ENCODE assay signal across 8 mouse cellular contexts in the genomic region with DNA sequence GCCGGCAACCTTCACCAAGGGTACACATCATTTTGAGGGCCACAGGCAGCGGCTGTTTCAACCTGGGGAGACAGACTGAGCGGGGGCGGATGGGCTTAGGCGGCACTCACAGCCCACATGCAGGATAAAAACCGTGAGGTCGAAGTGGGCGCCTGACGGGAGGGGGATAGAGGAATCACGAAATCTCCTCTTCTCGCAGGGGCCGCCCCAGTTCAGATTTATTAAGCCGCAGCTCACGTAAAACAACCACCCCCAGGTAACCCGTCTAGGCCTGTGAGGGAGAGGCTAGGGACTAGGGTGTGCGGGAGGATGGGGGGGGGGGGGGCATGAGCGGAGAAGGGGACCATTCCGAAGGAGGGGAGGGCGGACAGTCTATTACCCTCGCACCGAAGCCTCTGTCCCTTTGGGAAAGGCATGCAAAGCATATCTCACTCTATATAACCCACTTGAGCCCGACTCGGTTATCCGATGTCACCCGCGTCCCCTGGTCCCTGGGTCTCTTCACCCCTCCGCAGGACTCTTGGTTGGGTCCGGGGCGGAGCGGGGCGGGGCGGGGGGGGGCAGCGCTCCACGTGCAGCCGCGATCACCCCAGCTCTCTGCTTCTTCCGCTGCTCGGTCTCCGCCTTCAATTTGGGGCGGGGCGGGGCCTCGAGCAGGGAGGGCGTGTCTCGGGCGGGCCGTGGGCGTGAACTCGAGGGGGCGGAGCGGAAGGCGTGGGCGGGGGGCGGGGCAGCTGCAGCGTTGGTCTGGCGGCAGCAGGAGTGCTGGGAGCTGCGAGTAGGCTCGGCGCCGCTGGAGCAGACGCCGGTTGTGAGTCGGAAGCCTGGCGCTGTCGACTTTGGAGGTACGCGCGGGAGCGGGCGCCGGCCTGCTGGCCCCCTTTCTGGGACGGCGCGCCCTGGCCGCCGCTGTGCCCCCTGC. TPM values are rescaled to one million over a fixed set of nuclear protein-coding genes. Genes with fewer than 3 reads are reported as not detected.
DNase-seq lines count a peak whose midpoint lies in the region; ATAC-seq and TF ChIP-seq lines count a peak whose summit lies in the region.

A gene (plus strand): TSS at position 786 of the 922 bp plus-strand sequence.

- H3K27me3 ChIP-seq in forebrain, embryonic 16.5 days (replicated peaks; ENCODE audit: control insufficient read depth, insufficient read depth, low read length): no peaks in the 10 kb centered on the region
- no peaks in the 10 kb centered on the region for H3K27me3 ChIP-seq in lung, embryonic 15.5 days

- under 1% methylated on average over 71 of the region's 75 CpGs for WGBS in forebrain, embryonic 16.5 days
- under 1% methylated on average over 67 of the region's 75 CpGs for WGBS in lung, embryonic 15.5 days

- no peaks in the 10 kb centered on the region for H3K9me3 ChIP-seq in ES-E14 (ENCODE audit: control insufficient read depth, insufficient read depth, low read depth, low read length)
- no peaks in the 10 kb centered on the region for H3K9me3 ChIP-seq in forebrain, embryonic 16.5 days (ENCODE audit: control insufficient read depth, low read length)
- H3K9me3 ChIP-seq in lung, embryonic 15.5 days: no peaks in the 10 kb centered on the region

- intact Hi-C loops in heart, postnatal 36 days (cut with DNase I): loop anchor here (1.0 to 5.0 kb wide), 3 partner anchors 56 to 330 kb away; no protein-coding TSS in a partner anchor

- peak; percentile 93 for ATAC-seq in forebrain, embryonic 16.5 days
- ATAC-seq in lung, embryonic 15.5 days (ENCODE audit: borderline replicate concordance, extremely low read depth, low FRiP score, low TSS enrichment): peak; percentile 94

- peak within 1 kb of the TSS; percentile 79 for H3K4me2 ChIP-seq in forebrain, embryonic 16.5 days (ENCODE audit: low read length)
- H3K4me2 ChIP-seq in lung, embryonic 15.5 days: peak within 1 kb of the TSS; percentile 77

- H3K27ac ChIP-seq in ES-E14 (ENCODE audit: insufficient read depth, low read depth, low read length, poor library complexity, severe bottlenecking): peak within 1 kb of the TSS; percentile 81
- peak within 1 kb of the TSS; percentile 94 for H3K27ac ChIP-seq in forebrain, embryonic 16.5 days (ENCODE audit: low read length)
- peak within 1 kb of the TSS; percentile 100 for H3K27ac ChIP-seq in lung, embryonic 15.5 days

- H3K36me3 ChIP-seq in ES-E14 (ENCODE audit: control insufficient read depth, insufficient read depth, low read length, poor library complexity, severe bottlenecking): no peaks in the 10 kb centered on the region
- H3K36me3 ChIP-seq in forebrain, embryonic 16.5 days (ENCODE audit: control insufficient read depth, insufficient read depth): no peaks in the 10 kb centered on the region
- H3K36me3 ChIP-seq in lung, embryonic 15.5 days: no peaks in the 10 kb centered on the region

- in situ Hi-C loops in ES-E14 (cut with MboI; ENCODE audit: low sequenced_read_pairs in 2 of 2, unreplicated experiment in 2 of 2): no loop called here

- DNase-seq in ES-E14 (ENCODE audit: low read depth, low spot score): peak; percentile 80
- peak; percentile 92 for DNase-seq in cerebellum, adult 11-12 months
- peak; percentile 93 to 94 for DNase-seq in heart, postnatal 36 days
- peak; percentile 79 to 86 for DNase-seq in layer of hippocampus, adult 8-10 months (ENCODE audit: low spot score in 2 of 2)
- peak; percentile 92 for DNase-seq in ovary, adult 18-20 months (ENCODE audit: low spot score)
- DNase-seq in thymus, postnatal 0 days (ENCODE audit: low spot score): peak; percentile 95

- peak within 1 kb of the TSS; percentile 97 for H3K9ac ChIP-seq in ES-E14 (ENCODE audit: insufficient read depth, low read depth, low read length, poor library complexity, severe bottlenecking)
- peak within 1 kb of the TSS; percentile 75 for H3K9ac ChIP-seq in forebrain, embryonic 16.5 days (replicated peaks; ENCODE audit: low read depth, low read length)
- peak within 1 kb of the TSS; percentile 95 for H3K9ac ChIP-seq in lung, embryonic 15.5 days

- peak within 1 kb of the TSS; percentile 88 to 93 for H3K4me3 ChIP-seq in ES-E14 (ENCODE audit: insufficient read depth in 1 of 2, low read depth in 1 of 2, low read length in 2 of 2, poor library complexity in 1 of 2, severe bottlenecking in 1 of 2)
- peak within 1 kb of the TSS; percentile 73 for H3K4me3 ChIP-seq in forebrain, embryonic 16.5 days (replicated peaks; ENCODE audit: low read length)
- peak within 1 kb of the TSS; percentile 91 for H3K4me3 ChIP-seq in lung, embryonic 15.5 days

- H3K4me1 ChIP-seq in ES-E14 (ENCODE audit: control insufficient read depth in 2 of 2, insufficient read depth in 2 of 2, low read length in 2 of 2, poor library complexity in 1 of 2): peaks cover 2 to 4% of the 10 kb centered on the region in 2 experiments; a peak in 2 of 4 replicates
- H3K4me1 ChIP-seq in forebrain, embryonic 16.5 days (replicated peaks; ENCODE audit: control insufficient read depth, insufficient read depth, low read length): peaks cover 21% of the 10 kb centered on the region
- peaks cover 18% of the 10 kb centered on the region; the same call in 1 of the 2 replicates for H3K4me1 ChIP-seq in lung, embryonic 15.5 days

TF ChIP-seq in ES-E14, 5 proteins besides CTCF, POLR2A, EP300 and RAD21:
- TF ChIP-seq CHD2 (IDR thresholded peaks at IDR 0.05; ENCODE audit: low read depth, low read length) (no peak), ZNF384 (IDR thresholded peaks at IDR 0.05; ENCODE audit: low read depth, low read length) (no peak), MAFK (IDR thresholded peaks at IDR 0.05; ENCODE audit: insufficient read depth, low read depth, low read length) (no peak), ZC3H11A (IDR thresholded peaks at IDR 0.05; ENCODE audit: borderline replicate concordance, low read depth, low read length) (no peak), HCFC1 (IDR thresholded peaks at IDR 0.05; ENCODE audit: borderline replicate concordance, insufficient read depth, low read length) (no peak)
TF ChIP-seq in ES-E14: peak in this region for 0.

RNA-seq across cellular contexts. Expression of the gene that starts here (rescaled TPM):
- total RNA-seq in ES-E14 (2012; rRNA removed): 12.8 and 22.5 TPM in 2 replicates
- 12.5 and 16.6 TPM in 2 replicates for polyA plus RNA-seq in forebrain, embryonic 16.5 days (2015; fragmentation: Nextera tagmentation; extraction: Ambion mirVana)
- 10 to 100 TPM; 33.4 to 39.1 TPM for total RNA-seq in heart, postnatal 36 days (2021)
- total RNA-seq in layer of hippocampus, adult 8-10 months (2022): 10 to 100 TPM; 17.7 to 24.5 (median 21.4) TPM
- 33.5 and 34.9 TPM in 2 replicates for polyA plus RNA-seq in lung, embryonic 15.5 days (2015; fragmentation: Nextera tagmentation; extraction: Ambion mirVana)
- 20.1 and 20.5 TPM in 2 replicates for polyA plus RNA-seq in thymus, postnatal 0 days (2015; fragmentation: Nextera tagmentation; extraction: Ambion mirVana)

Comparison
In these comparisons a context has a peak if more than half of its experiments do, and no peak if none do; other contexts are left out.
1. Peak in every context shown above with its lines: DNase-seq, ATAC-seq, H3K4me3 ChIP-seq and H3K27ac ChIP-seq.